22 mouse cellular contexts compared by ENCODE assay signal in genomic region chr7:109531501-109531900, GRCm38 (mm10). TPM values are rescaled to one million over a fixed set of nuclear protein-coding genes. Genes with fewer than 3 reads are reported as not detected.
A peak's percentile ranks its signal among the peaks of the same experiment; 100 is the strongest.
DNase-seq lines count a peak whose midpoint lies in the region; ATAC-seq and TF ChIP-seq lines count a peak whose summit lies in the region.
"Had no signal": no experiment of that assay in that cellular context is flagged by ENCODE, and none has a peak within 500 bp of the region (broad histone marks: within the 10 kb centered on the region; RNA-seq: fewer than 3 reads in every experiment).

No protein-coding gene starts in this region.

- peak overlapping the region; percentile 40 for H3K27ac ChIP-seq in heart, adult 2 months
- no peak overlapping the region for H3K27ac ChIP-seq in thymus, adult 2 months (ENCODE audit: control insufficient read depth, insufficient read depth, low read length)
- H3K27ac ChIP-seq: embryonic facial prominence, embryonic 15.5 days; heart, embryonic 15.5 days; hindbrain, embryonic 15.5 days; liver, embryonic 14.5 days; midbrain, embryonic 13.5 days had no signal

- H3K4me3 ChIP-seq in heart, adult 2 months = no peak overlapping the region
- peak overlapping the region; percentile 20 for H3K4me3 ChIP-seq in megakaryocyte, embryonic 14.5 days (replicated peaks)
- H3K4me3 ChIP-seq in thymus, adult 2 months (ENCODE audit: control insufficient read depth, insufficient read depth, low read length) = no peak overlapping the region
- H3K4me3 ChIP-seq: embryonic facial prominence, embryonic 15.5 days; heart, embryonic 15.5 days; hindbrain, embryonic 15.5 days; layer of hippocampus, adult 2 months; midbrain, embryonic 13.5 days had no signal

- ATAC-seq in megakaryocyte, adult 5-6 weeks (ENCODE audit: poor library complexity, severe bottlenecking) = no peak
- ATAC-seq: forebrain, embryonic 14.5 days; midbrain, embryonic 13.5 days had no signal

- H3K36me3 ChIP-seq in heart, adult 2 months (ENCODE audit: control insufficient read depth, insufficient read depth, low read length) = no peaks in the 10 kb centered on the region; the same call in 1 of the 2 replicates
- peaks cover 65% of the 10 kb centered on the region for H3K36me3 ChIP-seq in megakaryocyte, embryonic 14.5 days (replicated peaks; ENCODE audit: low read length)
- H3K36me3 ChIP-seq in thymus, adult 2 months (ENCODE audit: control insufficient read depth, insufficient read depth, low read length) = no peaks in the 10 kb centered on the region
- H3K36me3 ChIP-seq: hindbrain, embryonic 15.5 days had no signal

- H3K9ac ChIP-seq in heart, adult 2 months (ENCODE audit: low read depth, low read length) = no peak overlapping the region
- H3K9ac ChIP-seq: embryonic facial prominence, embryonic 15.5 days; heart, embryonic 15.5 days; hindbrain, embryonic 15.5 days; liver, embryonic 14.5 days had no signal

- H3K4me1 ChIP-seq in heart, adult 2 months (ENCODE audit: control insufficient read depth, insufficient read depth, low read length) = peaks cover 8% of the 10 kb centered on the region
- H3K4me1 ChIP-seq in megakaryocyte, embryonic 14.5 days = peaks cover 57% of the 10 kb centered on the region
- H3K4me1 ChIP-seq in thymus, adult 2 months (replicated peaks; ENCODE audit: control insufficient read depth, insufficient read depth, low read length) = no peaks in the 10 kb centered on the region

- no peak for TF ChIP-seq POLR2A in heart, adult 2 months (IDR thresholded peaks at IDR 0.05; ENCODE audit: insufficient read depth, low read depth, low read length)
- no peak for TF ChIP-seq POLR2A in thymus, adult 2 months (IDR thresholded peaks at IDR 0.05; ENCODE audit: control insufficient read depth, extremely low read depth, insufficient read depth, low read length, poor library complexity)

- intact Hi-C loops in heart, adult 2 months (cut with DNase I) = loop anchor here (5.0 kb wide), 2 partner anchors 36 to 141 kb away; no protein-coding TSS in a partner anchor

- 47% methylated on average over 5 of the region's 5 CpGs for WGBS in heart, adult 2 months
- 81% methylated on average over 5 of the region's 5 CpGs for WGBS in thymus, adult 2 months

- no peak for DNase-seq in heart, adult 2 months
- no peak for DNase-seq in heart, adult 11 months
- peak; percentile 5 for DNase-seq in kidney, postnatal 10 days
- DNase-seq in kidney, adult 9 months = no peak
- DNase-seq in layer of hippocampus, postnatal 25 days (ENCODE audit: extremely low spot score in 1 of 2, low spot score in 1 of 2) = no peak
- DNase-seq in thymus, adult 2 months = no peak
- DNase-seq: adrenal gland, postnatal 25 days; cerebellum, adult 9-10 months; kidney, adult 8-10 months; kidney, postnatal 25 days; layer of hippocampus, postnatal 36 days; thymus, postnatal 14 days had no signal

- H3K79me2 ChIP-seq in heart, adult 2 months (replicated peaks; ENCODE audit: control insufficient read depth, insufficient read depth, low read length) = no peaks in the 10 kb centered on the region

- H3K27me3 ChIP-seq in heart, adult 2 months (ENCODE audit: control insufficient read depth, insufficient read depth, low read length) = no peaks in the 10 kb centered on the region
- peaks cover 2% of the 10 kb centered on the region for H3K27me3 ChIP-seq in megakaryocyte, embryonic 14.5 days (replicated peaks)
- H3K27me3 ChIP-seq in thymus, adult 2 months (ENCODE audit: control insufficient read depth, insufficient read depth, low read length) = no peaks in the 10 kb centered on the region
- H3K27me3 ChIP-seq: embryonic facial prominence, embryonic 15.5 days; heart, embryonic 15.5 days; hindbrain, embryonic 15.5 days; midbrain, embryonic 13.5 days had no signal

- no peak for TF ChIP-seq EP300 in heart, adult 2 months (IDR thresholded peaks at IDR 0.05; ENCODE audit: insufficient read depth, low read depth, low read length)

- TF ChIP-seq CTCF in heart, adult 2 months (IDR thresholded peaks at IDR 0.05) = no peak
- TF ChIP-seq CTCF in thymus, adult 2 months (IDR thresholded peaks at IDR 0.05; ENCODE audit: borderline replicate concordance, control insufficient read depth, extremely low read depth, insufficient read depth, low read length, poor library complexity) = no peak

- no peaks in the 10 kb centered on the region for H3K9me3 ChIP-seq in megakaryocyte, embryonic 14.5 days
- H3K9me3 ChIP-seq: embryonic facial prominence, embryonic 15.5 days; heart, embryonic 15.5 days; hindbrain, embryonic 15.5 days; midbrain, embryonic 13.5 days had no signal

RNA-seq across cellular contexts. Expression of gene Rpl27a, which starts 12.6 kb away (rescaled TPM):
- 100 to 1,000 TPM; 102 to 105 TPM for total RNA-seq in heart, adult 2 months (2021)
- polyA plus RNA-seq in heart, adult 2 months (2012; rRNA removed) = 136 and 167 TPM in 2 replicates
- polyA plus RNA-seq in megakaryocyte, embryonic 14.5 days (2012; ENCODE audit: insufficient read depth, low replicate concordance) = 2,127 and 9,018 TPM in 2 replicates
- total RNA-seq in megakaryocyte, adult 5-6 weeks (2015) = 370 and 392 TPM in 2 replicates
- 556 and 612 TPM in 2 replicates for total RNA-seq in megakaryocyte, adult 5-6 weeks (2017)
- total RNA-seq in layer of hippocampus, postnatal 25 days (2021) = 100 to 1,000 TPM; 129 to 142 TPM
- polyA plus RNA-seq in thymus, adult 2 months (2012; rRNA removed) = 429 and 436 TPM in 2 replicates

RNA-seq across cellular contexts. Expression of gene Trim66, which starts 23.6 kb away (rescaled TPM):
- under 1 TPM in 1 of 2 experiments, not detected in 1; 0.21 TPM for total RNA-seq in heart, adult 2 months (2021)
- polyA plus RNA-seq in heart, adult 2 months (2012; rRNA removed) = 0.14 and 0.15 TPM in 2 replicates
- polyA plus RNA-seq in megakaryocyte, embryonic 14.5 days (2012; ENCODE audit: insufficient read depth, low replicate concordance) = not detected in 2 replicates
- total RNA-seq in megakaryocyte, adult 5-6 weeks (2015) = 0.11 TPM in 1 of 2 replicates, not detected in the other
- total RNA-seq in megakaryocyte, adult 5-6 weeks (2017) = 0.08 TPM in 1 of 2 replicates, not detected in the other
- total RNA-seq in layer of hippocampus, postnatal 25 days (2021) = 1 to 10 TPM; 4.5 to 5.0 TPM
- 0.48 and 0.49 TPM in 2 replicates for polyA plus RNA-seq in thymus, adult 2 months (2012; rRNA removed)
- polyA plus RNA-seq: heart, embryonic 15.5 days; limb, embryonic 11.5 days had no signal

Comparison
In these comparisons a context has a peak if more than half of its experiments do, and no peak if none do; other contexts are left out.
1. RNA of gene Trim66, which starts 23.6 kb away (total RNA-seq): 4.5 to 5.0 TPM in layer of hippocampus, postnatal 25 days; 0.21 TPM in heart, adult 2 months and 0.08 to 0.11 TPM in megakaryocyte, adult 5-6 weeks; every median in the first group is over 4 times any median in the second.